ENCODE assay signal across 14 mouse cellular contexts in genomic region chr6:120055666-120056540, GRCm38 (mm10). TPM values are rescaled to one million over a fixed set of nuclear protein-coding genes. Genes with fewer than 3 reads are reported as not detected.
A peak's percentile ranks its signal among the peaks of the same experiment; 100 is the strongest.
DNase-seq lines count a peak whose midpoint lies in the region; ATAC-seq and TF ChIP-seq lines count a peak whose summit lies in the region.
"Had no signal": no experiment of that assay in that cellular context is flagged by ENCODE, and none has a peak within 500 bp of the region (broad histone marks: within the 10 kb centered on the region; RNA-seq: fewer than 3 reads in every experiment).

No protein-coding gene starts in this region.

- H3K4me3 ChIP-seq in kidney, adult 2 months (ENCODE audit: insufficient read depth, low read depth, low read length): no peak overlapping the region
- H3K4me3 ChIP-seq: forebrain, embryonic 13.5 days; hindbrain, embryonic 13.5 days; midbrain, embryonic 12.5 days; stomach, embryonic 15.5 days had no signal

- intact Hi-C loops in gastrocnemius, postnatal 14 days (cut with DNase I; ENCODE audit: low total_unique reads): loop anchor here (10.0 kb wide), 1 partner anchor 49 kb away; no protein-coding TSS in a partner anchor

- H3K36me3 ChIP-seq in kidney, adult 2 months (ENCODE audit: control insufficient read depth, insufficient read depth, low read length): no peaks in the 10 kb centered on the region
- H3K36me3 ChIP-seq in splenic B cell, adult 2 months (ENCODE audit: control insufficient read depth, insufficient read depth, low read length, poor library complexity, severe bottlenecking): no peaks in the 10 kb centered on the region
- H3K36me3 ChIP-seq: hindbrain, embryonic 13.5 days; midbrain, embryonic 12.5 days; stomach, embryonic 15.5 days had no signal

- H3K27ac ChIP-seq in kidney, adult 2 months (ENCODE audit: insufficient read depth, low read depth, low read length): no peak overlapping the region
- H3K27ac ChIP-seq: forebrain, embryonic 13.5 days; hindbrain, embryonic 13.5 days; midbrain, embryonic 12.5 days; stomach, embryonic 15.5 days had no signal

- H3K4me1 ChIP-seq in kidney, adult 2 months (ENCODE audit: control insufficient read depth, insufficient read depth, low read length): no peaks in the 10 kb centered on the region
- H3K4me1 ChIP-seq: forebrain, embryonic 13.5 days; hindbrain, embryonic 13.5 days; midbrain, embryonic 12.5 days; stomach, embryonic 15.5 days had no signal

- TF ChIP-seq CTCF in kidney, adult 2 months (conservative IDR thresholded peaks at IDR 0.05; ENCODE audit: insufficient read depth, insufficient read length, low read depth, low read length): no peak

- DNase-seq in kidney, adult 2 months: peak; percentile 24
- no peak for DNase-seq in kidney, postnatal 14 days
- peak; percentile 36 for DNase-seq in gastrocnemius, postnatal 14 days
- DNase-seq in splenic B cell, adult 2 months (ENCODE audit: low read depth, low spot score): peak; percentile 70
- DNase-seq in right cerebral cortex, postnatal 10 days (ENCODE audit: low spot score in 2 of 2): no peak
- DNase-seq in cerebellum, adult 9-11 months: no peak
- DNase-seq in adrenal gland, adult (ENCODE audit: inconsistent age in 2 of 2, low spot score in 1 of 2): no peak
- DNase-seq: adrenal gland, postnatal 10 days had no signal

- WGBS in kidney, adult 2 months: 59% methylated on average over 2 of the region's 2 CpGs

- TF ChIP-seq POLR2A in kidney, adult 2 months (IDR thresholded peaks at IDR 0.05; ENCODE audit: low read depth, low read length): no peak

- peak; percentile 79 for ATAC-seq in CD4-positive, CD25-positive, alpha-beta regulatory T cell, adult 4 months
- ATAC-seq: forebrain, embryonic 13.5 days had no signal

- H3K27me3 ChIP-seq in kidney, adult 2 months (replicated peaks; ENCODE audit: control insufficient read depth, insufficient read depth, low read length): no peaks in the 10 kb centered on the region
- H3K27me3 ChIP-seq in splenic B cell, adult 2 months (ENCODE audit: control insufficient read depth, insufficient read depth, low read length, poor library complexity, severe bottlenecking): no peaks in the 10 kb centered on the region
- H3K27me3 ChIP-seq: forebrain, embryonic 13.5 days; hindbrain, embryonic 13.5 days; midbrain, embryonic 12.5 days; stomach, embryonic 15.5 days had no signal

RNA-seq across cellular contexts. Expression of gene Wnk1, which starts 17.4 kb away (rescaled TPM):
- 135 and 155 TPM in 2 replicates for polyA plus RNA-seq in kidney, adult 2 months (2012; rRNA removed)
- 100 to 1,000 TPM; 116 to 132 TPM for polyA plus RNA-seq in CD4-positive, CD25-positive, alpha-beta regulatory T cell, adult 4 months (2017; shearing (Covaris generic))
- total RNA-seq in gastrocnemius, postnatal 14 days (2021): 100 to 1,000 TPM; 271 TPM

RNA-seq across cellular contexts. Expression of gene Ninj2, which starts 37.2 kb away (rescaled TPM):
- polyA plus RNA-seq in kidney, adult 2 months (2012; rRNA removed): not detected in 2 replicates
- 1 to 10 TPM; 1.2 to 2.3 TPM for polyA plus RNA-seq in CD4-positive, CD25-positive, alpha-beta regulatory T cell, adult 4 months (2017; shearing (Covaris generic))
- not detected for total RNA-seq in gastrocnemius, postnatal 14 days (2021)
- total RNA-seq: adrenal gland, postnatal 10 days; liver, adult 2 months had no signal
- polyA plus RNA-seq: forebrain, embryonic 13.5 days; hindbrain, embryonic 13.5 days; liver, adult 2 months; midbrain, embryonic 12.5 days; stomach, embryonic 15.5 days had no signal

Comparison
In these comparisons a context has a peak if more than half of its experiments do, and no peak if none do; other contexts are left out.
1. DNase-seq: peak in kidney, adult 2 months (single experiment), gastrocnemius, postnatal 14 days (single experiment) and splenic B cell, adult 2 months (single experiment); none in kidney, postnatal 14 days (single experiment), right cerebral cortex, postnatal 10 days (0 of 2), cerebellum, adult 9-11 months (single experiment) and adrenal gland, adult (0 of 2).